ENCODE assay signal across 23 mouse cellular contexts in the genomic region with DNA sequence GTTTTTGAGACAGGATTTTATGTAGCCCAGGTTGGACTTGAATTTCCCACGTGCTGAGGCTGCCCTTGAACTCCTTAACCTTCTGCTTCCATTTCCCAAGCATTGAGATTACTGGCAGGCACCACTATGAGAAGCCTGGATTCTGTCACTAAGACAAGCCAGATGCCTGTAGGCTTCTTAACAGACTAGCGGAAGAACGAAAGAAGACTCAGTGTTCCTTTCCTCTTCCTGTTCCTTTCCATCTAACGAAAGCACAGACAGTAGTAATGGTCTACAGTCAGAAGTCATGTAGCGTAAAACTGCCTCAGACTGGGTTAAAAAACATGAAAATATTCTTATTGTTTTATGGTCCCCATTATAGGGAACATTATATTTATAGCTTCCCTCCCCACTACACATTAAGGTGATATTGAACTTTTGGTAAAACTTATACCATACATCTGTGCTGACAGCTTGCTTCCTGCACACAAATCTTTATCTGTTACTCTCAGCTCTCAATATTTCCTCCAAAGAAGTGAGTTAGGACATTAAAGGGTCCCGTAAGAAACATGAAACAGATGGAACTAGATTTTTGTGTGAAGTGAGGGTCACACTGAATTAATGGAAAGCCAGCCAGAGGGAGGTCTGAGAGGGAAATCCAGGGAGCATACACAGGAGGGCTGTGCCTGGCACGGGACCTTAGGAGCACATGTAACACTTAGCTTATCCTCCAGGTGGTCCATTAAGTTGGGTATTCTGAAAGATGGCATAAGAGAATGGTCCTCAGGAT.
DNase-seq lines count a peak whose midpoint lies in the region; ATAC-seq lines count a peak whose summit lies in the region.
"Had no signal": no experiment of that assay in that cellular context is flagged by ENCODE, and none has a peak within 500 bp of the region (broad histone marks: within the 10 kb centered on the region; RNA-seq: fewer than 3 reads in every experiment).

No protein-coding gene starts in this region.

- no peaks in the 10 kb centered on the region for H3K9me3 ChIP-seq in forebrain, embryonic 13.5 days (replicated peaks)
- no peaks in the 10 kb centered on the region for H3K9me3 ChIP-seq in forebrain, embryonic 10.5 days
- H3K9me3 ChIP-seq in kidney, embryonic 15.5 days (replicated peaks) = no peaks in the 10 kb centered on the region
- H3K9me3 ChIP-seq in limb, embryonic 11.5 days (ENCODE audit: control insufficient read depth, low read length) = no peaks in the 10 kb centered on the region
- H3K9me3 ChIP-seq: hindbrain, embryonic 10.5 days; limb, embryonic 15.5 days; lung, embryonic 15.5 days; neural tube, embryonic 15.5 days; stomach, embryonic 15.5 days had no signal

- no peak overlapping the region for H3K27ac ChIP-seq in forebrain, embryonic 13.5 days
- H3K27ac ChIP-seq in forebrain, embryonic 10.5 days = no peak overlapping the region
- peak overlapping the region; percentile 24; the same call in 1 of the 2 replicates for H3K27ac ChIP-seq in kidney, embryonic 15.5 days
- H3K27ac ChIP-seq in limb, embryonic 11.5 days (replicated peaks; ENCODE audit: low read depth, low read length) = no peak overlapping the region
- H3K27ac ChIP-seq: hindbrain, embryonic 10.5 days; limb, embryonic 15.5 days; liver, embryonic 14.5 days; lung, embryonic 15.5 days; midbrain, embryonic 12.5 days; neural tube, embryonic 15.5 days; stomach, embryonic 15.5 days had no signal

- no peak overlapping the region for H3K4me2 ChIP-seq in forebrain, embryonic 13.5 days
- H3K4me2 ChIP-seq in kidney, embryonic 15.5 days = no peak overlapping the region
- no peak overlapping the region for H3K4me2 ChIP-seq in limb, embryonic 11.5 days (ENCODE audit: low read depth, severe bottlenecking)
- H3K4me2 ChIP-seq: heart, embryonic 11.5 days; limb, embryonic 15.5 days; lung, embryonic 15.5 days; midbrain, embryonic 12.5 days; neural tube, embryonic 15.5 days; stomach, embryonic 15.5 days had no signal

- H3K27me3 ChIP-seq in forebrain, embryonic 13.5 days = no peaks in the 10 kb centered on the region
- H3K27me3 ChIP-seq in forebrain, embryonic 10.5 days (ENCODE audit: poor library complexity, severe bottlenecking) = no peaks in the 10 kb centered on the region
- H3K27me3 ChIP-seq in kidney, embryonic 15.5 days = no peaks in the 10 kb centered on the region
- H3K27me3 ChIP-seq in limb, embryonic 11.5 days (ENCODE audit: control insufficient read depth, insufficient read depth, low read length) = no peaks in the 10 kb centered on the region
- H3K27me3 ChIP-seq: limb, embryonic 15.5 days; lung, embryonic 15.5 days; midbrain, embryonic 12.5 days; neural tube, embryonic 15.5 days; stomach, embryonic 15.5 days had no signal

- intact Hi-C loops in heart, postnatal 14 days (cut with DNase I) = no loop called here

- ATAC-seq in forebrain, embryonic 13.5 days = 0 out of 2 replicates have a peak, but pooled peaks have one; percentile 30
- ATAC-seq in kidney, embryonic 15.5 days (replicated peaks; ENCODE audit: low FRiP score) = peak; percentile 69
- peak; percentile 52; the same call in 1 of the 2 replicates for ATAC-seq in limb, embryonic 11.5 days (ENCODE audit: insufficient number of reproducible peaks, low FRiP score, low TSS enrichment, low read depth)
- ATAC-seq: hindbrain, embryonic 16.5 days had no signal

- H3K4me3 ChIP-seq in forebrain, embryonic 13.5 days = no peak overlapping the region
- H3K4me3 ChIP-seq in forebrain, embryonic 10.5 days = no peak overlapping the region
- no peak overlapping the region for H3K4me3 ChIP-seq in kidney, embryonic 15.5 days (replicated peaks)
- no peak overlapping the region for H3K4me3 ChIP-seq in limb, embryonic 11.5 days (ENCODE audit: low read depth, low read length)
- H3K4me3 ChIP-seq: hindbrain, embryonic 10.5 days; limb, embryonic 15.5 days; lung, embryonic 15.5 days; midbrain, embryonic 12.5 days; neural tube, embryonic 15.5 days; stomach, embryonic 15.5 days had no signal

- 86% methylated on average over 7 of the region's 7 CpGs for WGBS in forebrain, embryonic 13.5 days
- 86% methylated on average over 7 of the region's 7 CpGs for WGBS in forebrain, embryonic 10.5 days
- 54% methylated on average over 7 of the region's 7 CpGs for WGBS in kidney, embryonic 15.5 days
- WGBS in limb, embryonic 11.5 days = 29% methylated on average over 7 of the region's 7 CpGs

- DNase-seq in forebrain, embryonic 10.5 days (ENCODE audit: extremely low spot score, low spot score) = no peak
- no peak for DNase-seq in kidney, adult 11 months
- DNase-seq in embryo, embryonic 10.5 days (ENCODE audit: low spot score) = peak; percentile 31
- DNase-seq in limb, embryonic 11.5 days (ENCODE audit: low spot score) = peak; percentile 32
- DNase-seq in heart, postnatal 14 days = no peak
- DNase-seq: adrenal gland, postnatal 25 days; cerebellum, adult 9-10 months; gastrocnemius, postnatal 10 days; heart, adult 11 months; kidney, adult 18-20 months; layer of hippocampus, adult 9-11 months; thymus, postnatal 25 days had no signal

- no peak overlapping the region for H3K9ac ChIP-seq in forebrain, embryonic 13.5 days
- no peak overlapping the region for H3K9ac ChIP-seq in kidney, embryonic 15.5 days
- no peak overlapping the region for H3K9ac ChIP-seq in limb, embryonic 11.5 days (ENCODE audit: low read length)
- H3K9ac ChIP-seq: limb, embryonic 15.5 days; liver, embryonic 14.5 days; lung, embryonic 15.5 days; midbrain, embryonic 12.5 days; neural tube, embryonic 15.5 days; stomach, embryonic 15.5 days had no signal

- H3K36me3 ChIP-seq in forebrain, embryonic 13.5 days (ENCODE audit: poor library complexity, severe bottlenecking) = no peaks in the 10 kb centered on the region
- no peaks in the 10 kb centered on the region for H3K36me3 ChIP-seq in forebrain, embryonic 10.5 days (replicated peaks)
- no peaks in the 10 kb centered on the region for H3K36me3 ChIP-seq in kidney, embryonic 15.5 days
- H3K36me3 ChIP-seq in limb, embryonic 11.5 days (ENCODE audit: control insufficient read depth, insufficient read depth, low read length) = no peaks in the 10 kb centered on the region
- H3K36me3 ChIP-seq: hindbrain, embryonic 10.5 days; limb, embryonic 15.5 days; lung, embryonic 15.5 days; midbrain, embryonic 12.5 days; neural tube, embryonic 15.5 days; stomach, embryonic 15.5 days had no signal

- no peaks in the 10 kb centered on the region for H3K4me1 ChIP-seq in forebrain, embryonic 13.5 days
- H3K4me1 ChIP-seq in forebrain, embryonic 10.5 days = no peaks in the 10 kb centered on the region
- H3K4me1 ChIP-seq in kidney, embryonic 15.5 days = peaks cover 8% of the 10 kb centered on the region
- H3K4me1 ChIP-seq in limb, embryonic 11.5 days (ENCODE audit: control insufficient read depth, insufficient read depth, low read length) = peaks cover 3% of the 10 kb centered on the region; the same call in 1 of the 2 replicates
- H3K4me1 ChIP-seq: hindbrain, embryonic 10.5 days; lung, embryonic 15.5 days; midbrain, embryonic 12.5 days; neural tube, embryonic 15.5 days; stomach, embryonic 15.5 days had no signal

Comparison
In these comparisons a context has a peak if more than half of its experiments do, and no peak if none do; other contexts are left out.
1. DNase-seq: peak in embryo, embryonic 10.5 days (single experiment) and limb, embryonic 11.5 days (single experiment); none in forebrain, embryonic 10.5 days (single experiment), kidney, adult 11 months (single experiment) and heart, postnatal 14 days (0 of 2).
2. Peak in every context shown above with its lines, with median percentiles within 50 percentile points of each other: ATAC-seq.